Mouse (Mus musculus) right cerebral cortex, postnatal 14 days (tissue): ENCODE measurements around the gene 9330182L06Rik.

Experiments
- DNase-seq: peaks from one replicate; pipeline ENCODE4 v3.0.0; 2022

9330182L06Rik gene

DNA sequence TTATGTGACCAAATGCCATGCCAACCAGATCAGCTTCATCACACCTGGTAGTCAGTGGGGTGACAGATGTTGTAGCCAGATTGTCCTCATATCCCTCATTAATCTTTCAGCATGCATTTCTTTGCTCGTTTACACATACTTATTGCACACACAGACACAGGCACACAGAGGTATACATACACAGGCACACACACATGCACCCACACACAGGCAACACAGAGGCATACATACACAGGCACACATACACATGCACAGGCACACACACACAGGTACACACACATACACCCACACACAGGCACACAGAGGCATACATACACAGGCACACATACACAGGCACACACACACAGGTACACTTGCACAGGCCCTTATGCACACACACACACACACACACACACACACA, 99.0 kb downstream of the 9330182L06Rik start:
- DNase-seq, result no peak

DNA sequence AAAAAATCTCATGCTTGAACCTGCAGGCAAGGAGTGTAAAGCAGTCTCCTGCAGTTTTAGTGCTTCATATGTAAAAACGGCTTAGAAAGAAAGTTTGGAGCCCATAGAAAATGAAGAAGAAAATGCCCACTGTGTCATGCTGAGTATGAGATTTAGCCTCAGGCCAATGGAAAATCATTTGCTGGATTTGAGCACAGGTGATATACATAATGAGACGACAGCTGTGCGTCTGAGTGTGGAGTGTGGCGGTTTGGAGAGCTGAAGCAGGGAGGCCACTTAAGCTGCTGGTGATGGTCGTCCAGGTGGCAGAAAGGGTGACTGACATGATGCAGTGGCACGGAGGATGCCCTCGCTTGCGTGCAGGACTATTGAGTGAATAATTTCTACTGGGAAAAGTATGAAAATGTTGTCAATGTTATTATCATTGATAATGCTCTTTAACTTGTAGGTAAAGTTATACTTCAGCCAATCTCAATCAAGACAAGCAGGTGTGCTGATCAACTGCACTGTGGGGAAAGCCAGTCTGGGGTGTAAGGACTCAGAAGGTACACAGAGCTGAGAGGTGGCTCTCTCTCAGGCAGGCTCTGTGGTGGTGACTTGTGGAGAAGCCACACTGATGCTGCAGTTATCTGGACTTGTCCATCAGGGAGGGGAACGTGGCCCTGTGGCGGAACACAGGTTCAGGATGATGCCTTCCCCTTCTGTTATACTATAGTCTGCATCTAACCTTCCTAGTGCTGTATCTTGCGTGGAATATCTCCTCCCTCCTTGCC, 102.2 kb downstream of the 9330182L06Rik start:
- DNase-seq, result no peak

- no peak for DNase-seq
Observed at GRCm38 (mm10) chr5:9371127-9371526, 105.2 kb downstream of the 9330182L06Rik start.

DNA sequence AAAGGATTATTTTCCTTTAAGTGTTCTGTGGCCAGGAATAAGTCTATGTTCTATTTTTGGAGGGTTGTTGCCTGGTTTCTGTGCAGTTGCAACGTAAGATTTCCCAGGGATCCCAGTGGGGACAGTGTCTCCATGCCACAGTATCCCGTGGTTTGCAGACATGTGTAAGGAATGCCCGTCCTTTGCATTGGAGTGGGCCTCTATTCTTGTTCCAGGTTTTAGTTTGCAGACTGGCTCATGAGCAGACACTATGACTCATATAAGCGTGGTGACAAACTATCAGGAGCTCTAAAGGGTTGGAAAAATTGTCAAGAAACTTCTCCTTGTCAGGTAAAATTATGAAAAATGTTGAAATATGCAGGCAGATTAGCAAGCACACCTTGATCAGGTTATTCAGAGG, 107.4 kb downstream of the 9330182L06Rik start:
- no peak for DNase-seq

- no peak for DNase-seq
Observed at GRCm38 (mm10) chr5:9389968-9390367, 124.0 kb downstream of the 9330182L06Rik start.

DNA sequence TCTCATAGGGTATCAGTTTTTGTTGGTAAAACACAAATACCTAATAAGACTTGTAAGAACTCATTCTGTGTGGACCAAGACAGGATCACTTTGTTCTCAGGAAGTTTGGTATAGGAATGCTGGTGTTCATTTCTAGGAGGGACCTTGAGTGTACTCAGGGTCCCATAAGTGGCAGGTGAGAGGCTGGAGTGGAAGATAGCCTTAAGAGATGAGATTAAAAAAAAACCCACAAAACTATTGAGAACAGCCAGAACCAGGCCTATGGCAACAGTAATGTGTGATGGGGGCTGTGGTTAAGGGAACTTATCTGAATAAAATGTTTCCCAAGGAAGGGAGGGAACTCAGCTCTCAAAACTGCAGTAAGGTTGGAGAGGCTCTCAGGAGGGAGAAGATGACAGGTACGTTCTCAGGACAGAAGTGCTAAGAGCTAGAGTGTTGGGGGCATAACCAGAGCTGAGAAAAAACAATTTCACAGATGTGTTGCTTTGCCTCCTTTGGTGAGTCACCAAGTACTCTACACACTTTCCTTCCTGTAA, 126.0 kb downstream of the 9330182L06Rik start:
- no peak for DNase-seq

GRCm38 (mm10) chr5:9417098-9417497, 151.2 kb downstream of the 9330182L06Rik start:
- DNase-seq, result no peak

- DNase-seq, result no peak
Observed at GRCm38 (mm10) chr5:9417802-9418201, 151.9 kb downstream of the 9330182L06Rik start.

DNA sequence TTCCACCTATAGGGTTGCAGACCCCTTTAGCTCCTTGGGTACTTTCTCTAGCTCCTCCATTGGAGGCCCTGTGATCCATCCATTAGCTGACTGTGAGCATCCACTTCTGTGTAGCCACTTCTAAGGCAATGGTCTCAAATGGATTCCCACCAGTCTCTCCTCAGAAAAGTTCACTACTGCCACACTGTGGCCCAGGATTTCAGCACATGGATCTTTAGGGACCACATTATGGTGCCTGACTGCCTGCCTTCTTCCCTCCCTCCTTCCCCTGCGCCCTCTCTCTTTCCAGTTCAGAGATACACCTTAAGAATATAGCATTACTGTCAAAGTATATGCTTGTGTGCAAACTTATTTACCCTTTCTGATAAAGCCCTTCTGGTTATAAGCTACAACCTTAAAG, 154.0 kb downstream of the 9330182L06Rik start:
- peak; percentile 31 for DNase-seq

DNA sequence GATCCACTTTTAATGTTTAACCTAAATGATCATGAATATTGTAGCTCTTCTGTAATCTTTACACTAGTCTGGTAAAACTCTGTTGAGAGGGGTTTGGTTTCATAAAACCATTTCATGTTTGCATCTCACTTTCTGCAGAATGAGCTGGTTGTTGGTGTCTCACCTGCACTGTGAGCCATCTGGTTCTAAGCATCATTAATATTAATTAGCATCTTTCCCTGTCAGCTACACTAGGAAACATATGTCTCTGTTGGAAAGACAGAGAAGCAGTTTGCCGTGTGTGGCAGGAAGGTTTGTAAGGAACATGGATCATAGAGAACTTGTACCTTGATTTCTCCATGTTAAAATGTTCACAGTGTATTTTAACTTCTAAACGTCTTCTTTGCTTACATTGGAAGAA, 158.5 kb downstream of the 9330182L06Rik start:
- DNase-seq, result no peak

DNA sequence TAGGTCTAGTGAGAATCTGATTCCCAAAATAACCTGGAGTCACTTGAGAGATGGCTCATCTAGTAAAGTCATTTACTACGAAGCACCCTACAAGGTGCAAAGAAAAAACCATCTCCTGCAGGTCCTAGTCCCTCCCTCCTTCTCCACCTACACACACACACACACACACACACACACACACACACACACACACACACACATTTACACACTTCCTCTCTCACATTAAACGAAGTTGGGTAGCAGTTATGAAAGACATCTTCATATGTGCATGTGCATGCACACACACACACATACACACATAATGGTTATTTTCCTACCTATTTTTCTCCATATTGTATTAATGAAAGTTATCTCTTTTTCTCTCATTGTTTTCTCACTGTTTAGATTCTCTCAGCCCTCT, 161.2 kb downstream of the 9330182L06Rik start:
- DNase-seq, result no peak

DNA sequence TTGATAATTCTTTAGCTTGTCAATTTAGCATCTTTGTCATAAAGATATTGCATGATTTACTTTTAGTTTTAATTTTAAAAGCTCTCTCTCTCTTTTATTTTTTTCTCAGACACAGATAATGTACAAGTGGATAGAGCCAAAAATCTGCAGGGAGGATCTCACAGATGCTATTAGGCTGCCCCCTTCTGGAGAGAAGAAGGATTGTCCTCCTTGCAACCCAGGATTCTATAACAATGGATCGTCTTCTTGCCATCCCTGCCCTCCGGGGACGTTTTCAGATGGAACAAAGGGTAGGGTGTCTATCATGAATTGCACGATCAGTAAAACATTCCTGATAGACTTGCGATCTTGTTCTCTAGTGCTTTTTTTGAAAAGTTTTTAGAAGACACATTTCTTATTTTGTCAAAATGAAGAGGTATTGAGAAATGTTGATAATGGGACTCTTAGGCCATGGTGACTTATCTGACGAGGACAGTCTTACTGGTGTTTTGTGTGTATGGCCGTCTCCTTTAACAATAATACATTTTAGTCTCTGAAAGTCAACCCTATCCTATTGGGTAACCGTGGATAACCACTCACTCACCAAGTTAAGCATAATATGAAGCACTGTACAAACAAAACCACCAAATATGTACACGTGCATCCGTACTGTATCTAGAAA, 161.8 kb downstream of the 9330182L06Rik start:
- DNase-seq, result no peak

DNA sequence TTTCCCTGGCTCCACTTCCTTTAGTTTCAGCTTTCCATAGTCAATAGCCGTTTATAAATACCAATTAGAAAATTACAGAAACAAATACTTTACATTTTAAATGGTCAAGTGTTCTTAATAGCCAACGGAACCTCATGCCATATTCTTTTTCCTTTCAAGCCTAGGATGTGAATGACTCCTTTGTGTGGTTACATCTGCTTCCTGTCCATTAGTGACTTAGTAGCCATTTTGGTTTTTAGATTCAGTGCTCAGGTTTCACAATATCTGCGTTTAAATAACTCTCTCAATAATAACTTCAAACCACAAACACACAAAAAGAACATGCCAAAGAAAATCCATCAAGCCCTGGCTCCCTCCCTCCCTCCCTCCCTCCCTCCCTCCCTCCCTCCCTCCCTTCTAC, 162.8 kb downstream of the 9330182L06Rik start:
- no peak for DNase-seq

DNA sequence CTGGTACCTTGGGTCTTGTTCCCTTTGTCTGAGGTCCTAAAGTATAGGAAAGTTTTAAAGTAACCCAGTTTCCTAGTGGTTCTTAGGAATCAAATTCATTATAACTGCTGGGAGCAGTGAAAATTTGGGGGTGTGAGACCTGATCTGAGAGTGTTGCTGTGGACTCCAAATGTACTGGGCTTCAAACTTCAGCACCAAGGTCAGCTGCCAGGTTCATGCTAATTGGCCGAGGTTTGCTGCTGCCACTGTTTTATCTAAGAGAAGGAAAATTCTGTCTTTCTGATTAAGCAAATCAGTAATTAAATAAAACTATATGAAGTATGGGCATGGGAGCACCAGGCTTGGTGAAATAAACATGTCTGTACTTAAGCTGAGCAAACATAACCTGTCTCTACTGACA, 180.2 kb downstream of the 9330182L06Rik start:
- no peak for DNase-seq

DNA sequence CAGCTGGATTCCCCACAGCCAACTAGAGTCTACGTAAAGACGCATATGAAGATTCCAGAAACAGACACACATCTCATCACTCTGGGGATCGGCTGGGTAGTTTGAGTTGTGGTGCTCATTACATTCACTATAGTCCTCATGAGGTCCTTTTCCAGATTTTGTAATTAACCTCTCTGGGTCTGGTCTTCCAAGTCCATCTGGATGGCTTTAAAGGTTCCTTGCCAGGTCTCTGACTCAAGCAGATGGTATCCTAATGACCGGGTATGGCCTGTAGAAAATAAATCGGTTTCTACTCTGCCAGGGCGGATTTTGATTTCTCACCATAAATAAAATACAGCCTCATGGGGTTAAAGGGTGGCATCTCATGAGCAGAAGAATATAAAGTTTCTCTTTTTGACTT, 183.0 kb downstream of the 9330182L06Rik start:
- DNase-seq, result no peak

DNA sequence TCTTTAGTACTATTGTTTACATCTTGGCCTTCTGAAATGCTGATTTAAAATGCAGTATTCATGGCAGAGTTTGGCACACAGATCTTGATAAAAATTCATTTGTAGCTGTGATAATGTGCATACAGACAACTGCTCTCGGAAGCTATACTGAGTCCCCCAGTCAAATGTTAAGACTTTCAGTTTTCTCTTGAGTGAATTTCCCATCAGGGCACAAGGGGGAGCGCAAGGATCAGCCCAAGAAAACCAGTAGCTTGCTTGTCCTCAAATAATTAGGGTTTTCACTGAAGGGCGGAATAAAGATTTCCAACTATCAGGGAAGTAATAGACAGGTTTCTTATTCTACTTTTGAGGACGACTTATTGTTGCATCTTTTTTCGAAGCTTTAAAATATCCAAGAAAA, 183.7 kb downstream of the 9330182L06Rik start:
- peak; percentile 27 for DNase-seq

- DNase-seq, result no peak
Observed at GRCm38 (mm10) chr5:9453298-9453697, 187.4 kb downstream of the 9330182L06Rik start.

DNA sequence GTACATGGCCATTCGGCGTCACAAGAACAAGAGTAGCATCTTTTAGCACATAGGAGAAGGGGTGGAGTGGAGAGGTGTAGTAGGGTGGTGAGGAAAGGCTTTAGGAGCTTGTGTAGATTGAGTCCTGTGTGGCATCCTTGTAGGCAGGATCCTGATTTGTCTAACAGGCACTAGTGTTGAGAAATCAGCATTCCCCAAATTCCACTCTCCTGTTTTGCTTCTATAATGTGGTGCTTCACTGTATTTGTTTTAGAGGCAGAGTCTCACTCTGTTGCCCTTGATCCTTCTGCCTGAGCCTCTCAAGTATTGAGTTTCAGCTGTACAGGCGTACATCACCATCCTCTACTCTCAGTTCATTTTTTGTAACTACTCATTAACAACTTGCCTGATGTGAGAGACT, 211.7 kb downstream of the 9330182L06Rik start:
- DNase-seq, result no peak

GRCm38 (mm10) chr5:9495456-9495855, 229.5 kb downstream of the 9330182L06Rik start:
- DNase-seq, result peak; percentile 25

DNA sequence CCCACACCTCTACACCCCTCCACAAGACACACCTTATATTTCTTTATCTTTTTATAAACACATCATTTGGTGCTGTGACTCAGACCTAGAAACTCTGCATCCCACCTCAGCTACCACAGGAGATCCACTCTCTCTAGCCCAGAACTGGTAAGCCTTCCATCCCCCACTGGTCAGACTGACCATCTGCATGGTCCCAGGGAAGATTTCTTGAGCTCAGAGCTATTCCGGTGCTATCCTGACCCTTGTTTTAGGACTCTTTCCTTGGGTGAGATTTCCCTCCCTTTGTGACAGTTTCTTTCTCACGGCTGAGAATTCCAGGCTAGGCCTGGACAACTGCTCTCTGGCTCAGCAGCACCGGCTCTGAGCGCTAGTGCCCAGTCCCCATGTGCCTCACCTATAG, 231.3 kb downstream of the 9330182L06Rik start:
- DNase-seq, result no peak

- no peak for DNase-seq
Observed at GRCm38 (mm10) chr5:9511027-9511426, 245.1 kb downstream of the 9330182L06Rik start.

DNA sequence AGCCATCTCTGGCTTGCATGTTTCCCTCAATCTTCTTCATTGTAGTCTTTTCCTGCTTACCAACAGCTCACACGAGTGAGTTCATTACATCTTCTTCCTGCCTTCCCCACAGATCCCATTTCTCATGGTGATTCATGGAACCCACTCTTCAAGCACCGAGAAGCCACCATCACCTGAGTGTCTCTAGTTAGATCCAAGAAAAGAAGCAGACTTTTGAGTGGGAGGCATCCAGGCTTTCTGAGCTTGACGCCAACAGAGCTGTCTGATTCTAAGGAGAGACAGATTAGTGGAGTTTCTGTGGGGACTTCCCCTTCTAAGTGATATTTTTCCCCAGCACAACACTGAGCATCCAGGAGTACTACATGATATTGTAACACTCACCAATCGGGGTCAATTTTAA, 259.6 kb downstream of the 9330182L06Rik start:
- DNase-seq, result no peak
